Mouse (Mus musculus) forebrain, embryonic 11.5 days (tissue): ENCODE results near the gene Olfr320. TPM values are rescaled to one million over a fixed set of nuclear protein-coding genes. Genes with fewer than 3 reads are reported as not detected.
"Not testable (repeated sequence)": the region's sequence is repeated elsewhere in the genome, so short reads cannot be mapped to it uniquely, and the experiment has no call there.

Source experiments
- ATAC-seq: fragments of 200-750 bp; cut with Nextera tagmentation; replicated peaks from 2 replicates; pipeline ENCODE4 v1.8.0; 2017; ENCODE audit warnings: moderate TSS enrichment; ENCODE audit not compliant: low FRiP score
- DNase-seq: peaks from one replicate; pipeline ENCODE4 v3.0.0-alpha.2; 2017; ENCODE audit warnings: low spot score
- H3K27ac ChIP-seq: fragments of 300-500 bp; sonication (generic); 2 replicates; pipeline ENCODE4 v1.5.1; 2014; ENCODE audit warnings: low read depth, low read length
- H3K27me3 ChIP-seq: fragments of 300-500 bp; sonication (generic); 2 replicates; pipeline ENCODE4 v1.6.1; 2014; ENCODE audit warnings: mild to moderate bottlenecking, low read length, mixed read lengths; ENCODE audit not compliant: control insufficient read depth, insufficient read depth
- H3K36me3 ChIP-seq: fragments of 300-500 bp; sonication (generic); 2 replicates; pipeline ENCODE4 v1.6.1; 2014; ENCODE audit warnings: mild to moderate bottlenecking, low read length, moderate library complexity, mixed read lengths; ENCODE audit not compliant: control insufficient read depth, insufficient read depth
- H3K4me1 ChIP-seq: fragments of 300-500 bp; sonication (generic); replicated peaks from 2 replicates; pipeline ENCODE4 v1.6.1; 2014; ENCODE audit warnings: low read length, mixed read lengths; ENCODE audit not compliant: control insufficient read depth, insufficient read depth
- H3K4me2 ChIP-seq: fragments of 300-500 bp; sonication (generic); 2 replicates; pipeline ENCODE4 v1.6.1; 2014; ENCODE audit warnings: low read depth, mild to moderate bottlenecking, low read length, moderate library complexity, mixed read lengths; ENCODE audit not compliant: severe bottlenecking
- H3K4me3 ChIP-seq: fragments of 300-500 bp; sonication (generic); 2 replicates; pipeline ENCODE4 v1.5.1; 2014; ENCODE audit warnings: low read depth, low read length
- H3K9ac ChIP-seq: fragments of 300-500 bp; sonication (generic); 2 replicates; pipeline ENCODE4 v1.6.1; 2014; ENCODE audit warnings: low read length
- H3K9me3 ChIP-seq: fragments of 300-500 bp; sonication (generic); 2 replicates; pipeline ENCODE4 v1.6.1; 2016; ENCODE audit warnings: low read length, mixed read lengths; ENCODE audit not compliant: control insufficient read depth
- WGBS: fragments of 180-500 bp; shearing (Covaris S2); extraction: QIAGEN DNeasy Blood & Tissue Kit; methylation state at CpG from one replicate; pipeline ENCODE4 v1.1.7; 2014; 5-methylcytosine and 5-hydroxymethylcytosine counted together
- polyA plus RNA-seq: library from polyadenylated mRNA; unstranded; fragments of >200 nt; fragmentation: Nextera tagmentation; extraction: Ambion mirVana; gene quantifications from 2 replicates; pipeline ENCODE4 v1.2.1, GENCODE M21; 2014

Gene Olfr320
- polyA plus RNA-seq, 1 experiment from 2014 or later, result not detected

DNA sequence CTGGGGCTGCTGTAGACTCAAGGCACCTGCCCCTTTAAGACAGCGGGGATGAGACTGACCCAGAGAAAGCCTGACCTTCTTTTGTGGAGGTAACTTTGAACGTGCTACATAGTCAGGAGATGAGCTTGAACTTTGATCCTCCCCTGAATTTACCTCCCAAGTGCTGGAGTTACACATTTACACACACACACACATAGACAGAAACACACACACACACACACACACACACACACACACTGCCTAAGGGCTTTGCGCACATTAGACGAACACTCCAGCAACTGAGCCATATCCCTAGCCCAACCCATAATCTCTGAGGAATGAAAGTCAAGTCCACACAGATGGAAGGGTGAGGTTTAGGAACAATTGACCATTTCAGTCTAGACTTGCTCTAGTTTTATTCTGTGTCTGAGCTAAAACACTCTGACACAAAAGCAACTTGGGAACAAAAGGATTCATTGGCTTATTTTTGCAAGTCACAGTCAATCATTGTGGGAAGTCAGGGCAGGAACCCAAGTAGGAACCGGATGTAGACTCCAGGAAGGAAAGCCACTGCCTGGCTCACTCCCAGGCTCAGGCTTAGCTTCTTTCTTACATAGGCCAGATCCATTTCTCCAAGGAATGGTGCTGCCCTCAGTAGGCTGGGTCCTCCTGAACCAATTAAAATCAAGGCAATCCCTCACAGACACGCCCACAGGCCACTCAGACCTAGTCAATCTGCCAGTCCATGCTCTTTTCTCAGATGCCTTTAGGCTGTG, 47.2 kb downstream of the Olfr320 start:
- DNase-seq, H3K4me1 ChIP-seq, ATAC-seq, H3K4me3 ChIP-seq, H3K27me3 ChIP-seq, H3K36me3 ChIP-seq, H3K9ac ChIP-seq, H3K4me2 ChIP-seq, H3K9me3 ChIP-seq, H3K27ac ChIP-seq: not testable (repeated sequence)
- 85% methylated on average over 6 of the region's 6 CpGs for WGBS

DNA sequence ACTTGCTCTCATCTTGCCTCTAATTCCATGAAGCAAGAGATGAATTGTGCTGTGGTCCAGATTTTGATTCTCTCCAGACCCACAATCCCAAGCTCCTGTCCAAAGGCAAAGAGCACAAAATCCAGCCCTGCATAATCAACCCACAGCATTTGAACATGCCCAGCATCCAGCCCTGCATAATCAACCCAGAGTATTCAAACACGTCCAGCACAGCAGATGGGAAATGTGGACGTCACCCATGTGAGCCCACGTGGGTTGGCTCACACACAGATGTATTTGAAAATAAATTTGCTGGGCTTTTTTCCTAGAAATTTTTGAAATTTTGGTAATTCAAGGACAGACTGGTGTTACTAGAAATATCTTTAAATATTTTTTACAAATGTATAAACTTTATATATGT, 52.5 kb downstream of the Olfr320 start:
- no peak overlapping the region for H3K4me2 ChIP-seq
- no peaks in the 10 kb centered on the region for H3K27me3 ChIP-seq
- no peaks in the 10 kb centered on the region for H3K9me3 ChIP-seq
- no peak overlapping the region for H3K4me3 ChIP-seq
- H3K9ac ChIP-seq, result no peak overlapping the region
- ATAC-seq (no peak), DNase-seq (no peak)
- no peaks in the 10 kb centered on the region for H3K4me1 ChIP-seq
- 66% methylated on average over 3 of the region's 3 CpGs for WGBS
- no peaks in the 10 kb centered on the region for H3K36me3 ChIP-seq
- H3K27ac ChIP-seq, result no peak overlapping the region

Other genes with a start within 250 kb of the Olfr320 start
- not detected in 2 replicates for gene Gm12253, start 248.5 kb upstream of the Olfr320 start, polyA plus RNA-seq
- gene Lypd9, start 228.2 kb upstream of the Olfr320 start, polyA plus RNA-seq, result not detected in 2 replicates
- gene Olfr30, start 218.8 kb upstream of the Olfr320 start, polyA plus RNA-seq, result not detected in 2 replicates
- gene Olfr332, start 188.5 kb upstream of the Olfr320 start, polyA plus RNA-seq, result not detected in 2 replicates
- not detected in 2 replicates for gene Olfr331, start 178.5 kb upstream of the Olfr320 start, polyA plus RNA-seq
- gene Olfr330, start 146.3 kb upstream of the Olfr320 start, polyA plus RNA-seq, result not detected in 2 replicates
- gene Olfr329-ps, start 134.7 kb upstream of the Olfr320 start, polyA plus RNA-seq, result not detected in 2 replicates
- gene Olfr328, start 125.5 kb upstream of the Olfr320 start, polyA plus RNA-seq, result 0.07 and 0.12 TPM in 2 replicates
- not detected in 2 replicates for gene Olfr224, start 110.5 kb upstream of the Olfr320 start, polyA plus RNA-seq
- not detected in 2 replicates for gene Olfr325, start 103.4 kb upstream of the Olfr320 start, polyA plus RNA-seq
- not detected in 2 replicates for gene Olfr324, start 86.0 kb upstream of the Olfr320 start, polyA plus RNA-seq
- not detected in 2 replicates for gene 2210407C18Rik, start 65.0 kb upstream of the Olfr320 start, polyA plus RNA-seq
- gene Olfr323, start 50.6 kb upstream of the Olfr320 start, polyA plus RNA-seq, result not detected in 2 replicates
- 0.55 and 0.60 TPM in 2 replicates for gene Trim58, start 40.6 kb upstream of the Olfr320 start, polyA plus RNA-seq
- gene Olfr322, start 22.3 kb upstream of the Olfr320 start, polyA plus RNA-seq, result not detected in 2 replicates
- gene Olfr319, start 18.1 kb downstream of the Olfr320 start, polyA plus RNA-seq, result not detected in 2 replicates
- not detected in 2 replicates for gene Olfr318, start 42.9 kb downstream of the Olfr320 start, polyA plus RNA-seq
- not detected in 2 replicates for gene Olfr317, start 58.1 kb downstream of the Olfr320 start, polyA plus RNA-seq
- gene Olfr316, start 71.6 kb downstream of the Olfr320 start, polyA plus RNA-seq, result not detected in 2 replicates
- not detected in 2 replicates for gene Olfr315, start 92.1 kb downstream of the Olfr320 start, polyA plus RNA-seq
- not detected in 2 replicates for gene Olfr314, start 101.9 kb downstream of the Olfr320 start, polyA plus RNA-seq
- gene Fam183b, start 120.9 kb downstream of the Olfr320 start, polyA plus RNA-seq, result 1.8 and 2.0 TPM in 2 replicates
- gene Olfr313, start 133.9 kb downstream of the Olfr320 start, polyA plus RNA-seq, result 0.07 TPM in 1 of 2 replicates, not detected in the other
- gene Olfr312, start 148.1 kb downstream of the Olfr320 start, polyA plus RNA-seq, result not detected in 2 replicates
- gene Olfr311, start 158.2 kb downstream of the Olfr320 start, polyA plus RNA-seq, result not detected in 2 replicates
- 11.9 and 15.2 TPM in 2 replicates for gene Gm12258, start 166.1 kb downstream of the Olfr320 start, polyA plus RNA-seq
- 10.5 and 12.8 TPM in 2 replicates for gene 2810021J22Rik, start 186.1 kb downstream of the Olfr320 start, polyA plus RNA-seq
- 8.1 and 8.8 TPM in 2 replicates for gene Zfp39, start 223.1 kb downstream of the Olfr320 start, polyA plus RNA-seq
- gene Btnl10, start 236.8 kb downstream of the Olfr320 start, polyA plus RNA-seq, result not detected in 2 replicates